Mouse (Mus musculus) kidney, embryonic 16.5 days (tissue): ENCODE results near the gene Pus3. TPM values are rescaled to one million over a fixed set of nuclear protein-coding genes. Genes with fewer than 3 reads are reported as not detected.

Experiments used
- ATAC-seq: fragments of 200-750 bp; cut with Nextera tagmentation; 2 replicates; pipeline ENCODE4 v1.8.0; 2017; ENCODE audit warnings: moderate TSS enrichment; ENCODE audit not compliant: low FRiP score, low TSS enrichment
- H3K27ac ChIP-seq: fragments of 300-500 bp; sonication (generic); 2 replicates; pipeline ENCODE4 v1.5.1; 2014; ENCODE audit warnings: low read length
- H3K27me3 ChIP-seq: fragments of 300-500 bp; sonication (generic); 2 replicates; pipeline ENCODE4 v1.6.1; 2014; ENCODE audit warnings: low read length, control low read depth, mixed read lengths; ENCODE audit not compliant: insufficient read depth
- H3K36me3 ChIP-seq: fragments of 300-500 bp; sonication (generic); 2 replicates; pipeline ENCODE4 v1.6.1; 2014; ENCODE audit warnings: low read length, control low read depth, mixed read lengths; ENCODE audit not compliant: insufficient read depth
- H3K4me1 ChIP-seq: fragments of 300-500 bp; sonication (generic); 2 replicates; pipeline ENCODE4 v1.6.1; 2014; ENCODE audit warnings: low read length, control low read depth, mixed read lengths; ENCODE audit not compliant: insufficient read depth
- H3K4me2 ChIP-seq: fragments of 300-500 bp; sonication (generic); replicated peaks from 2 replicates; pipeline ENCODE4 v1.6.1; 2014; ENCODE audit warnings: low read depth, low read length
- H3K4me3 ChIP-seq: fragments of 300-500 bp; sonication (generic); 2 replicates; pipeline ENCODE4 v1.5.1; 2014; ENCODE audit warnings: mild to moderate bottlenecking, low read length
- H3K9ac ChIP-seq: fragments of 300-500 bp; sonication (generic); replicated peaks from 2 replicates; pipeline ENCODE4 v1.6.1; 2014; ENCODE audit warnings: low read length
- H3K9me3 ChIP-seq: fragments of 300-500 bp; sonication (generic); 2 replicates; pipeline ENCODE4 v1.6.1; 2016; ENCODE audit warnings: low read length, control low read depth
- WGBS: fragments of 180-500 bp; shearing (Covaris S2); extraction: QIAGEN DNeasy Blood & Tissue Kit; methylation state at CpG from one replicate; pipeline ENCODE4 v1.1.7; 2014; 5-methylcytosine and 5-hydroxymethylcytosine counted together
- polyA plus RNA-seq: library from polyadenylated mRNA; unstranded; fragments of >200 nt; fragmentation: Nextera tagmentation; extraction: Ambion mirVana; gene quantifications from 2 replicates; pipeline ENCODE4 v1.2.1, GENCODE M21; 2015

The Pus3 gene
- polyA plus RNA-seq, 1 experiment from 2014 or later = 24.0 TPM

DNA sequence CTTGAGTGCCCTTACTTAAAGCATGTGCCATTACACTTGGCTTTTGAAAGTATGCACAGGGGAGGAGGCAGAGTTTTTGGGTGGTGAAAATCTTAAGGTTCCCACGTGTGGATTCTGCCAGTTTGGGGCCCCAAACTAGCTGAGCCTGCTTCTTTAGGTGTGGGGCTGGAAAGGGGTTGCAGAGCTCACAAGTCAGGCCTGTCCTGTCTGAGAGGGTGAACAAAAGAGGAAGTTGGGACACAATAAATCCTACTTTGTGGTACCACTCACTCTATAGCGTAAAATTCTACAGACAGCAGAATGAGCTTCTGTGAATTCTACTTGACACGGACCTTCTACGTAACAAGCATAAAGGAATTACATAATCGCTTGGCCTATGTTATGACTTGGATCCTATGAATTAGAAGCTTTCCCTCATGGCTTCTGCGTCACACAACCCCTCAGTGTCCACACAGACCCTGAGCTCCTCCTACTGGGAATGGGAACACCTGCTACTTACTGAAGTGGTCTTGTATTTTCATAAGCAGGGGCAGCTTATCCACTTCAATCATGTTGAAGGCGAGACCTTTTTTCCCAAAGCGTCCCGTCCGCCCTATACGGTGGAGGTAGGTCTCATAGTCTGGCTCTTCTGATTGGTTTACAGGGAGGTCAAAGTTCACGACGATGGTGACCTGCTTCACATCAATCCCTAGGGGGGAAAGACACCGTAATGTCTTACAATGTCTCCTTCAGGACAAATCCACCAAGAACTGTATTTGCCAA is 15.1 kb upstream of the Pus3 start:
- Histone ChIP-seq H3K4me2 (no peak overlapping the region), H3K9me3 (no peaks in the 10 kb centered on the region), H3K4me3 (no peak overlapping the region), H3K36me3 (no peaks in the 10 kb centered on the region), H3K4me1 (peaks cover 12% of the 10 kb centered on the region; the same call in 1 of the 2 replicates), H3K9ac (no peak overlapping the region), H3K27ac (no peak overlapping the region), H3K27me3 (no peaks in the 10 kb centered on the region)
- 83% methylated on average over 14 of the region's 14 CpGs for WGBS
- ATAC-seq = no peak

DNA sequence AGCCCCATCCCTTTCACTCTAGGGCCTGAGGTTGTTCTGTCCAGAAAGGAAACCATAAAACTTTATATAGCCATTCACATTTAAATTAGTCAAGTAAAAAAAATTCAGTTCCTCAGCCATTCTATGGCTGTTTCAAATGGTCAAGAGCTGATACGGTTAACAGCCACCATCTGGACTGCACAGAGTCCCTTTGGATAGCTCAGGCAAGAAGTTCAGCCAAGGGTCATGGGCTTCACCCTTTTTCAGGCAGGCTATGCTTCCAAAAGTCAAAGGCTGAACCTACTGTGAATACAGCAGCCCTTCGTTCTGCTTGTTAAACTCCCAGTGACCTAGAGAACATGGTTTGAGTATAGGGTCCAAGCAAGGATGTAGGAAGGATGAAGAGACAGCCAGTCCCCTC is 13.7 kb upstream of the Pus3 start:
- ATAC-seq = no peak
- WGBS = 40% methylated on average over 2 of the region's 2 CpGs
- Histone ChIP-seq H3K27ac (no peak overlapping the region), H3K36me3 (no peaks in the 10 kb centered on the region), H3K4me2 (no peak overlapping the region), H3K9ac (no peak overlapping the region), H3K4me3 (no peak overlapping the region), H3K27me3 (no peaks in the 10 kb centered on the region), H3K4me1 (no peaks in the 10 kb centered on the region), H3K9me3 (no peaks in the 10 kb centered on the region)

DNA sequence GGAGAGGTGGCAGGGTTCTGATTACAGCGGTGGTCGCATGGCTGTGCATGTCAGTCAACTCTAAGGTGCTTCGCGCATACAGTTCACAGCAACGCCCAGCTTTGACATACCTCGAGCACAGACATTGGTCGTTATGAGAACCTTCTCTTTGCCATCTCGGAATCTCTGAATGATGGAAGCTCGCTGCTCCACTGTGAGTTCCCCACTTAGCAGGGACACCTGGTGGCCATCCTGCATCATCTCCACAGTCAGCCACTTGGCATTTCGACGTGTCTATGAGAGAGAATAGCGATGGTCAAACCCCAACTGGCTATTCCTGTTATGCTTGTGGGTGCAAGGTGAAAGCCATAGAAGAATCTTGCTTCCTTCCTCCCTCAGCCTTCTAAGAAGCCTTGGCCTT is 12.7 kb upstream of the Pus3 start:
- 75% methylated on average over 12 of the region's 12 CpGs for WGBS
- ATAC-seq = no peak

DNA sequence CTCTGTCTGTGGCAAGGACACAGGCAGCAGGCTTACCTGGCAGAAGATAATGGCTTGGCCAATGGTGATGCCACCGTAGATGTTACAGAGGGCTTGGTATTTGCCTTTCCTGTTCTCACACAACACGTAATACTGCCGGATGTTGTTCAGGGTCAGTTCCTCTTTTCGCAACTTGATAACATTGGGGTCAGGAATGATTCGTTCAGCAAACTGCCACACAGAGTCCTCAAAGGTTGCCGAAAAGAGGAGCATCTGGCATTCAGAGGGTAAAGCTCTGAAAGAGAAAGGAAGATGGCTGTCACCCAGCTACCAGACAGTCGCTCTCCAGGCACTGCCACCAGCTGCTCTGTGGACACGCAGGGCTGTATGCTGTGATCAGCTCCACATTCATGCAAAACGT is 11.7 kb upstream of the Pus3 start:
- Histone ChIP-seq H3K36me3 (no peaks in the 10 kb centered on the region), H3K27me3 (no peaks in the 10 kb centered on the region), H3K9me3 (no peaks in the 10 kb centered on the region), H3K4me3 (no peak overlapping the region), H3K4me2 (no peak overlapping the region), H3K9ac (no peak overlapping the region), H3K27ac (no peak overlapping the region), H3K4me1 (no peaks in the 10 kb centered on the region)
- WGBS = 70% methylated on average over 9 of the region's 9 CpGs
- no peak for ATAC-seq

More for the DNA sequence above, 12.7 kb upstream of the Pus3 start:
- Histone ChIP-seq H3K4me3 (no peak overlapping the region), H3K27ac (no peak overlapping the region), H3K9ac (no peak overlapping the region), H3K36me3 (no peaks in the 10 kb centered on the region), H3K4me2 (no peak overlapping the region), H3K9me3 (no peaks in the 10 kb centered on the region), H3K4me1 (no peaks in the 10 kb centered on the region), H3K27me3 (no peaks in the 10 kb centered on the region)

DNA sequence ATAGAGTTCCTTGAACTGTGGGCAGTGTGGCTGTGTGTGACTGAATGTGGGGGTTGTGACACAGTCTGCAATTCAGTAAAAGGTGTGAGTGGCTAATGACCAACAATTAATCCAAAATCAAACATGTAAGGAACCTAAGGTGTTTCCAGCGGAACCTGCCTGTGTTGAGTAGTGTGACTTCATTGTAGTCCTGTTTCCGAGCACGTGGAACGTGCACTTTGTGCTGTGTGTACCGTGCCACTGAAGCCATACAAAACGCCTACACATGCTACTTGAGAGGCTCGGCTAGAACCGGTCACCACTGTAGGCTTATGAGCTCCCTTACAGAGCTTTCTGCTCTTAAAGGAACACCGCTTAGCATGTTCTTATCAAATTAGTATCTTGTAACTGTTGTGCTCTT is 9.9 kb upstream of the Pus3 start:
- WGBS = 68% methylated on average over 9 of the region's 9 CpGs
- Histone ChIP-seq H3K4me2 (no peak overlapping the region), H3K27me3 (no peaks in the 10 kb centered on the region), H3K9ac (no peak overlapping the region), H3K4me3 (no peak overlapping the region), H3K4me1 (no peaks in the 10 kb centered on the region), H3K27ac (no peak overlapping the region), H3K36me3 (no peaks in the 10 kb centered on the region), H3K9me3 (no peaks in the 10 kb centered on the region)
- ATAC-seq = no peak

DNA sequence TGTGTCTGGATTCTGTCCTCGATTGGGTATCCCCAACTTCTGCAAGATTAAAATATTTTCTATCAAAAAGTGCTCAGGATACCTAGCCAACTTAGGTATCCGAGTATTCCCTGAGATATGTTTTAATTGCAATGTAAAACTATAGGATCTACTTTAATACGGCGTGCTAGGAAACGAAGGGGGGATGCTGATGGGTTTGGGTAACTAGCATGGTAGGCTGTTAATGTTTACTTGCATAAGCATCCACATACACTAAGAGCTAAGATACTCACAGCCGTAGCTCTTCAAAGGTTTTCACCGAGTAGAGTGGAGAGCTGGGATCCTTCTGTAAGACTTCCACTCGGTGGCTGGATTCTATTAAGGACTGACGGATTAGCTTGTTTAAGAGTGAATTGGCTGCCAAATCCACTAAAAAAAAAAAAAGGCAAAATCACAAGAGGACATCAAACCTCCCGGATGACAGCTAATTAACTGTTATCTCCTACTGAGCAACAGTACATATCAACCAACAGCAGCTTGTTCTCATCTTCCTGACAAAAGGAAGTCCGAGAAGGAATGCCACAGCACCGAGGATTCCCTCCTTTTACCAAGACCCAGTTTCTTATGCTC is 1.8 kb upstream of the Pus3 start:
- Histone ChIP-seq H3K4me1 (peaks cover 13% of the 10 kb centered on the region), H3K36me3 (peaks cover 6% of the 10 kb centered on the region; the same call in 1 of the 2 replicates), H3K9me3 (no peaks in the 10 kb centered on the region), H3K27me3 (no peaks in the 10 kb centered on the region), H3K9ac (no peak overlapping the region), H3K4me3 (no peak overlapping the region), H3K27ac (no peak overlapping the region), H3K4me2 (no peak overlapping the region)
- ATAC-seq = no peak
- WGBS = 66% methylated on average over 12 of the region's 12 CpGs

DNA sequence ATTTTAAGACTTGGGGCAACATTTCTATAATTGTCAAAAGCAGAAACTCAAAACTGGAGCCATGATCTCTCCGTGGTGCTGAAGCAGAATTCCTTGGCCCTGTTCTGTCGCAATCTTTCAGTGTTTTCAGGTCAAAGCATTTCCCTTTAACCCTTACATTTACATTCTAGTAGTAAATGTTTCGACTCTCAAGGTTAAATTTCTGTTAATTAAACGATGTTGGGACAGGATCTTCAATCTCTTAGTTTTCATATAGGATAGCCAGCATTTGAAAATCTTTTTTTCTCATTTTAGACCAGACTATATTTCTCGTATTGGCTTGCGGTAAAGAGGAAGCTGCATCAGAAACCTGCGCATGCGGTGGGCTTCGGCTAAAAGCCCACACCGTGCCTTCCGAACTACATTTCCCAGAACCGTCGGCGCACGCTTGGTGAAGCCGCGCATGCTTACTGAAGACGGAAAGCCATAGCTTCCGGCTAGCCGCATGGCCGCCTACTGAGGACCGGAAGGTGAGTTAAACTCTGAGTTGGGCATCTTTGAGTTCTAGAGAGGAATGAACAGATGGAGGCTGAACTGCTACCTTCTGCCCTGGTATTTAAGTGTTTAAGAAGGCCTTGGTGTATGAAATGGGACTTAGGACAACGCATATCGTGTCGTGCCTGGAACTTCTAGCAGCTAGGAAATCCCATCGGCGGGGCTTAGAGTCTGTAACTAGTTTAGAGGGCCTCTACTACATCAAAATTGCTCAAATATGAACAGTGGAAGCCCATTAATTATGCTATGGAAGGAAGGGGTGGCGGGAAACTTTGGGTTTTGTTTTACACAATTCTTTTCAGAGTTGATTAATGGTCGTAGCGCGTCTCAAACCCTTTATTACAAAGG is 855 bp downstream of the Pus3 start:
- Histone ChIP-seq H3K27me3 (no peaks in the 10 kb centered on the region), H3K4me3 (peak overlapping the region; percentile 93), H3K9me3 (no peaks in the 10 kb centered on the region), H3K9ac (peak overlapping the region; percentile 77), H3K36me3 (peaks cover 10% of the 10 kb centered on the region; the same call in 1 of the 2 replicates), H3K4me1 (peaks cover 13% of the 10 kb centered on the region), H3K4me2 (peak overlapping the region; percentile 96), H3K27ac (peak overlapping the region; percentile 82)
- 1% methylated on average over 31 of the region's 31 CpGs for WGBS
- ATAC-seq = peak; percentile 94

DNA sequence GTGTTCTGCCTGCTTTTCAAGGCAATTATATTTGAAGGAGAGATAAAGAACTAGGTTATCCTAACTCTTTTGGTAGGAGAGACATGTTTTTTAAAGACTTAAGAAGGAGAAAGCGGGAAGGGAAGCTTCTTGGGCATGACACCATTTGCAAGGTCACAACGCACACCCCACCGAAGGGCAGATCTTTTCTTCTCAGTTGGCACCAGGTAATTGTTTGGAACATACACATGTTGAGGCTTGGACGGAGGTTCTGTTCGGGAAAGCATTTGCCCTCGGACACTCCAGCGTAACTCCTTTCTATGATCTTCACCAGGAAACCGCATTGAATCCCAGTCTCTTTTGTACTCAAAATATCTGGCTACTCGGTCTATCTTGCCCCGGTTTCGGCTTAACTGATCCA is 2.7 kb downstream of the Pus3 start:
- no peaks in the 10 kb centered on the region for H3K9me3 ChIP-seq
- 92% methylated on average over 11 of the region's 11 CpGs for WGBS
- H3K36me3 ChIP-seq = peaks cover 26% of the 10 kb centered on the region
- no peak for ATAC-seq
- no peak overlapping the region for H3K9ac ChIP-seq
- H3K27me3 ChIP-seq = no peaks in the 10 kb centered on the region
- H3K4me3 ChIP-seq = no peak overlapping the region
- H3K4me2 ChIP-seq = no peak overlapping the region
- H3K27ac ChIP-seq = no peak overlapping the region
- H3K4me1 ChIP-seq = peaks cover 13% of the 10 kb centered on the region

DNA sequence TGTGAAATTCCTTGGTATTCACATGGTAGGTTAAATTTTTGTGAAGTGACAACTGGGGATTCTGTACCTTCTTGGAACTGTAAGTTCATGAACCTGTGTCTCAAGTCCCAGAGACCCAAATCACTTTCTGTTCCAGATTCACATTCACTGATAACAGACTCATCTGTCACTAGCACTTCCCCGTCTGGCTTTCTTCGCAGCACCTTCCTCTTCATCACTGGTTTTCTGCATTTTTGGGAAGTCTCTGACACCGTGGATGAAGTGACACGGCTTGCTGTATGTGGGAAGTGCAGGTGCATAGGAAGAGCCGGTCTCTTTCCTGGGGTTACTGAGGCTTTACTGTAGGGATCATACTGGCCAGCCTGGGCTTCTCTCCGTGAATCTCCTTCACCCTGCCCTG is 3.2 kb downstream of the Pus3 start:
- WGBS = 91% methylated on average over 6 of the region's 6 CpGs
- no peak for ATAC-seq
- H3K4me1 ChIP-seq = peaks cover 13% of the 10 kb centered on the region

More for the DNA sequence above, 3.2 kb downstream of the Pus3 start:
- Histone ChIP-seq H3K9ac (no peak overlapping the region), H3K27me3 (no peaks in the 10 kb centered on the region), H3K4me2 (no peak overlapping the region), H3K27ac (no peak overlapping the region), H3K4me3 (no peak overlapping the region), H3K9me3 (no peaks in the 10 kb centered on the region), H3K36me3 (peaks cover 30% of the 10 kb centered on the region)
